Mouse (Mus musculus) liver, adult 2 months (tissue): ENCODE data around the gene Prkcg. TPM values are rescaled to one million over a fixed set of nuclear protein-coding genes. Genes with fewer than 3 reads are reported as not detected.
"Not testable (repeated sequence)": the region's sequence is repeated elsewhere in the genome, so short reads cannot be mapped to it uniquely, and the experiment has no call there.

ENCODE experiments used
- DNase-seq: peaks from one replicate; pipeline ENCODE4 v3.0.0-alpha.2; 2011; ENCODE audit warnings: low read depth, low spot score; ENCODE audit errors: extremely low read depth
- H3K27ac ChIP-seq: fragments of 200-500 bp; replicated peaks from 2 replicates; pipeline ENCODE4 v1.5.1; 2012; ENCODE audit warnings: low read depth, mild to moderate bottlenecking, control low read depth, inconsistent platforms, low read length; ENCODE audit not compliant: insufficient read depth
- H3K27me3 ChIP-seq: fragments of 200-500 bp; 2 replicates; pipeline ENCODE4 v1.6.1; 2012; ENCODE audit warnings: mild to moderate bottlenecking, moderate library complexity, low read length, inconsistent platforms; ENCODE audit not compliant: control insufficient read depth, insufficient read depth
- H3K36me3 ChIP-seq: fragments of 200-500 bp; 2 replicates; pipeline ENCODE4 v1.6.1; 2012; ENCODE audit warnings: low read length, inconsistent platforms; ENCODE audit not compliant: control insufficient read depth, insufficient read depth
- H3K4me1 ChIP-seq: fragments of 200-500 bp; 2 replicates; pipeline ENCODE4 v1.6.1; 2011; ENCODE audit warnings: low read length; ENCODE audit not compliant: control insufficient read depth, insufficient read depth
- H3K4me3 ChIP-seq: fragments of 200-500 bp; 2 replicates; pipeline ENCODE4 v1.5.1; 2011; ENCODE audit warnings: low read depth, mild to moderate bottlenecking, control low read depth, low read length, moderate library complexity; ENCODE audit not compliant: insufficient read depth
- H3K79me2 ChIP-seq: fragments of 200-500 bp; 2 replicates; pipeline ENCODE4 v1.6.1; 2012; ENCODE audit warnings: inconsistent platforms, mild to moderate bottlenecking, low read length, moderate library complexity; ENCODE audit not compliant: control insufficient read depth, insufficient read depth
- H3K9ac ChIP-seq: fragments of 200-500 bp; 2 replicates; pipeline ENCODE4 v1.6.1; 2012; ENCODE audit warnings: low read depth, mild to moderate bottlenecking, control low read depth, inconsistent platforms, low read length
- CTCF ChIP-seq: fragments of 200-500 bp; IDR thresholded peaks from 2 replicates; pipeline ENCODE4 v1.5.1; 2011; ENCODE audit warnings: low read depth, low read length, control low read depth
- POLR2A ChIP-seq: fragments of 200-500 bp; IDR thresholded peaks from 2 replicates; pipeline ENCODE4 v1.6.1; 2011; ENCODE audit warnings: low read length, control low read depth; ENCODE audit not compliant: insufficient read depth; ENCODE audit errors: extremely low read depth
- WGBS: fragments of 180-500 bp; shearing (Covaris S2); methylation state at CpG from one replicate; pipeline ENCODE4 v1.1.7; 2018; 5-methylcytosine and 5-hydroxymethylcytosine counted together
- polyA plus RNA-seq: library from polyadenylated mRNA; depleted of rRNA; stranded (reverse); fragments of >200 nt; gene quantifications from 2 replicates; pipeline ENCODE4 v1.2.3, GENCODE M21; 2012
- total RNA-seq: library from RNA; depleted of rRNA; stranded (reverse); fragments of >200 nt; gene quantifications from 2 replicates; pipeline ENCODE4 v1.2.3, GENCODE M21; 2014

Prkcg gene
- total and polyA plus RNA-seq, 2 experiments = under 0.01 to 0.26 TPM

DNA sequence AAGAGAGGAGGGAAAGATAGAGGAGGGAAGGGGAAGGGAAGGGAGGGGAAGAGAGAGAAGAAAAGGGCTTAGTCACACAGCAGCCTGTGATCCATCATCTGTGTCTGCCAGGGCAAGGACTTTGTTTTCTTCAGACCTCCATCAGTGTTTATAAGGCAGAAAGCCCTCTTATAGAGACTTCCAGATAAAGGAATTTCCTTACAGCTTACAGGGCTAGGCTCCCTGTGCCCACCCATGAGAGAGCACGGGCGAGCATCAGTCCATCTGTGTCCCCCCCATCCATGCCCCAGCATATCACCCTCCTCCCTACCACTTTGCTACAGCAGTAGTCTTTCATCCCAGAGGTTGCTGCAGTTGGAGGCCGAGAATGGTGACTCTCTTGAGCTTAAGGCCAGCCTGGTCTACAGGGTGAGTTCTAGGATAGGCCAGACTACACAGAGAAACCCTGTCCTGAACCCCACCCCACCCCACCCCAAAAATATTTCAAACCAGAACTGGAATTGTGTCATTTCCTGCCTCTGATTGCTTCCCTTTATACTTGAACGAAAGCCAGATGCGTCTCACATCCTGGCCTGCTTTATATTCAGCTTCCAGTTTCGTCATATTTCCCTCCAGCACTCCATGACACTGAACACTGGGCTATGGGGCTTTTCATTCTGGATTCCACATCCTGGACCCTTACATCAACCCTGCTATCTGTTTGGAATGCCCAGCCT is 13.4 kb upstream of the Prkcg start:
- no peak for TF ChIP-seq CTCF
- no peak for TF ChIP-seq POLR2A
- Histone ChIP-seq H3K27ac (peak overlapping the region; percentile 6; the same call in 1 of the 2 replicates), H3K36me3 (no peaks in the 10 kb centered on the region), H3K4me3 (no peak overlapping the region), H3K79me2 (no peaks in the 10 kb centered on the region), H3K27me3 (no peaks in the 10 kb centered on the region), H3K4me1 (no peaks in the 10 kb centered on the region; the same call in 1 of the 2 replicates), H3K9ac (no peak overlapping the region)
- WGBS = 65% methylated on average over 6 of the region's 6 CpGs
- DNase-seq = no peak

DNA sequence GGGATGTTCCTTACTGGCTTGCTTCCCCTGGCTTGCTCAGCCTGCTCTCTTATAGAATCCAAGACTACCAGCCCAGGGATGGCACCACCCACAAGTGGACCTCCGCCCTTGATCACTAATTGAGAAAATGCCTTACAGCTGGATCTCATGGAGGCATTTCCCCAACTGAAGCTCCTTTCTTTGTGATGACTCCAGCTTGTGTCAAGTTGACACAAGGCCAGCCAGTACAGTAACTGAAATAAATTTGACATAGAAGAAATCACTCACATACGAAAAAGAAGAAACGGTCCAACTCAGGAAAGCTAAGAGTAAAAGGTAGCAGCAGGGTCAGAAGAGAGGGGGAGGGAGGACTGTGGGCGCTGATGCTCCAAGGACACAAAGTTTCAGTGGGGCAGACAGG is 12.2 kb upstream of the Prkcg start:
- WGBS = 78% methylated on average over 4 of the region's 4 CpGs
- not testable (repeated sequence) for H3K79me2 ChIP-seq, H3K27me3 ChIP-seq, H3K4me3 ChIP-seq, H3K27ac ChIP-seq, H3K4me1 ChIP-seq, H3K9ac ChIP-seq, DNase-seq, H3K36me3 ChIP-seq

DNA sequence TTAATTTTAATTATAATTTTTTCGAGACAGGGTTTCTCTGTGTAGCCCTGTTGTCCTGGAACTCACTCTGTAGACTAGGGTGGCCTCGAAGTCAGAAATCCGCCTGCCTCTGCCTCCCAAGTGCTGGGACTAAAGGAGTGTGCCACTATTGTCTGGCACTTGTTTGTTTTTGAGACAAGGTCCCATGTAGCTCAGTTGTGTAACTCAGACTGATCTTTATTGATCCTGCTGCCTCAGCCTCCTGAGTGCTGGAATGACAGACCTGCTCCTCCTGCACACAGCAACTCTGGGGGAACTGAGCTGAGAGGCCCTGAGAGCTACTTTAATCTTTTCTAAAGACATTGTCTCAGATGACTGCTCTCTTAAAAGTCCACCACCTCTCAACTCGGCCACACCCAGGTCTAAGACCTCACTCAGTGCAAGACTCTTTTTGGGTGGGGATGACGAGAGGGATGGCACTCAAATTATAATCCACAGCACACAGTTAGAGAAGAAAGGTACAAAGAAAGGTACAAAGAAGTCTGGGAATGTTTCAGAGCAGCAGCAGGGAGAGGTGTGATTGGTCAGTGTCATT is 8.8 kb upstream of the Prkcg start:
- no peak overlapping the region for H3K4me3 ChIP-seq
- H3K4me1 ChIP-seq = no peaks in the 10 kb centered on the region; the same call in 1 of the 2 replicates
- WGBS = 59% methylated on average over 5 of the region's 5 CpGs
- TF ChIP-seq CTCF (no peak), POLR2A (no peak)
- no peak overlapping the region for H3K9ac ChIP-seq
- peak; percentile 67 for DNase-seq
- H3K27ac ChIP-seq = no peak overlapping the region
- no peaks in the 10 kb centered on the region for H3K36me3 ChIP-seq
- H3K79me2 ChIP-seq = no peaks in the 10 kb centered on the region
- H3K27me3 ChIP-seq = no peaks in the 10 kb centered on the region

DNA sequence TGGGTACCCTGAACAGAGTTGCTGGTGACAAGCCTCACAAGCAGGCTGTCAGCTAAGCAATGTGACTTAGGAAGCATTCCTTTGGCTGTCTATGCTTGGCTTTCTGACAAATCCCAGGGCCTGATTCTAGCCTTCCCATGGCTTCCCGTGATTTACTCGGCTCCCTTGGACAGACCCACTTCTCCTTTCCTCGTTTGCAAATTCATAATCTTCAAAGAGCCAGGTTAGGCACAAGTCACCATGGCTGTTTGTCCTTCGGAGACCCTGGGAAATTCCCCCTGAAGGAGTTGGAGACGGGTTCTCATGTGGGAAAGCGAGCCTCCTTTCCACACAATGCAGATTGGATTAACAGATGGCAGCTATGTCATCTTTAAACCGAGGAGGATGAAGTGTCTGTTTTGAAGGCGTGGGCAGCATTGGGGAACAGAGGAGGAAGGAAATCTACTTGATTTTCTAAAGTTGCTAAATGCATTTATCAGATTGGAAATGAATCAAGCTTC is 8.3 kb upstream of the Prkcg start:
- no peaks in the 10 kb centered on the region; the same call in 1 of the 2 replicates for H3K4me1 ChIP-seq
- no peaks in the 10 kb centered on the region for H3K79me2 ChIP-seq
- no peak overlapping the region for H3K4me3 ChIP-seq
- TF ChIP-seq CTCF (no peak), POLR2A (no peak)
- no peak overlapping the region for H3K9ac ChIP-seq
- no peak for DNase-seq
- 55% methylated on average over 8 of the region's 8 CpGs for WGBS
- no peak overlapping the region for H3K27ac ChIP-seq
- no peaks in the 10 kb centered on the region for H3K27me3 ChIP-seq
- H3K36me3 ChIP-seq = no peaks in the 10 kb centered on the region

DNA sequence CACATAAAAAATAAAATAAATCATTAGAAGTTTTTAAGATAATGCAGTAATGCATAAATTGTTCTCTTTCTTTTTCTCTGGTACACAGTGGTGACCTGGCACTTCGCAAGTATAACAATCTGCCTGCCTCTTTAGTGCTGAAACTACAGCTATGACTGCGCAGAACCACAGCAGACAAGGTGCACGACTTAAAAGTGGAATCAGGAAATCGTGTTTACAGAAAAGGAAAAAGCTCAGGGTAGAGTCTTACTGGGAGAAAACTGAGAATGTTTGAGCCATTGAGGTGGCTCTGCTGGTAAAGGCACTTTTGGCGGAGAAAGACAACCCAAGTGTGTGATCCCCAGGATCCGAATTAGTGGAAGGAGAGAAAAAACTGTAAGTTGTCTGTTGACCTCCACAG is 7.2 kb upstream of the Prkcg start:
- H3K79me2 ChIP-seq = no peaks in the 10 kb centered on the region

More for the DNA sequence above, 7.2 kb upstream of the Prkcg start:
- Histone ChIP-seq H3K9ac (no peak overlapping the region), H3K4me3 (no peak overlapping the region), H3K27me3 (no peaks in the 10 kb centered on the region), H3K36me3 (no peaks in the 10 kb centered on the region), H3K4me1 (no peaks in the 10 kb centered on the region; the same call in 1 of the 2 replicates), H3K27ac (no peak overlapping the region)
- no peak for DNase-seq
- TF ChIP-seq CTCF (no peak), POLR2A (no peak)
- 87% methylated on average over 6 of the region's 6 CpGs for WGBS
